Mouse (Mus musculus) forebrain, embryonic 12.5 days (tissue): ENCODE measurements at regions not wholly inside any gene's neighbourhood (a gene's known extent, or its start where the extent isn't known, plus 50 kb on each side); places are given as distances from the start of the nearest gene placed in this dataset.

Experiments used
- ATAC-seq: fragments of 200-750 bp; cut with Nextera tagmentation; 2 replicates; pipeline ENCODE4 v1.8.0; 2017; ENCODE audit warnings: moderate TSS enrichment; ENCODE audit not compliant: low FRiP score
- H3K27ac ChIP-seq: fragments of 300-500 bp; sonication (generic); 2 replicates; pipeline ENCODE4 v1.5.1; 2016; ENCODE audit warnings: mild to moderate bottlenecking
- H3K27me3 ChIP-seq: fragments of 300-500 bp; sonication (generic); 2 replicates; pipeline ENCODE4 v1.6.1; 2016; ENCODE audit warnings: mild to moderate bottlenecking
- H3K36me3 ChIP-seq: fragments of 300-500 bp; sonication (generic); replicated peaks from 2 replicates; pipeline ENCODE4 v1.6.1; 2016; ENCODE audit warnings: mild to moderate bottlenecking
- H3K4me1 ChIP-seq: fragments of 300-500 bp; sonication (generic); 2 replicates; pipeline ENCODE4 v1.6.1; 2016
- H3K4me2 ChIP-seq: fragments of 300-500 bp; sonication (generic); 2 replicates; pipeline ENCODE4 v1.6.1; 2016; ENCODE audit warnings: mild to moderate bottlenecking, moderate library complexity
- H3K4me3 ChIP-seq: fragments of 300-500 bp; sonication (generic); replicated peaks from 2 replicates; pipeline ENCODE4 v1.5.1; 2016; ENCODE audit warnings: mild to moderate bottlenecking
- H3K9ac ChIP-seq: fragments of 300-500 bp; sonication (generic); 2 replicates; pipeline ENCODE4 v1.6.1; 2016; ENCODE audit warnings: mild to moderate bottlenecking
- H3K9me3 ChIP-seq: fragments of 300-500 bp; sonication (generic); 2 replicates; pipeline ENCODE4 v1.6.1; 2016
- WGBS: fragments of 180-500 bp; shearing (Covaris S2); methylation state at CpG from one replicate; pipeline ENCODE4 v1.1.7; 2016; 5-methylcytosine and 5-hydroxymethylcytosine counted together

GRCm38 (mm10) chr7:136531301-136531700, 363.1 kb upstream of the Mgmt start:
- no peak for ATAC-seq
- H3K27ac ChIP-seq, result no peak overlapping the region
- no peak overlapping the region for H3K4me3 ChIP-seq
- no peak overlapping the region for H3K4me2 ChIP-seq
- H3K9ac ChIP-seq, result no peak overlapping the region
- no peaks in the 10 kb centered on the region for H3K4me1 ChIP-seq
- no peaks in the 10 kb centered on the region for H3K9me3 ChIP-seq
- 38% methylated on average over 7 of the region's 7 CpGs for WGBS
- peaks cover 19% of the 10 kb centered on the region for H3K27me3 ChIP-seq
- H3K36me3 ChIP-seq, result no peaks in the 10 kb centered on the region

DNA sequence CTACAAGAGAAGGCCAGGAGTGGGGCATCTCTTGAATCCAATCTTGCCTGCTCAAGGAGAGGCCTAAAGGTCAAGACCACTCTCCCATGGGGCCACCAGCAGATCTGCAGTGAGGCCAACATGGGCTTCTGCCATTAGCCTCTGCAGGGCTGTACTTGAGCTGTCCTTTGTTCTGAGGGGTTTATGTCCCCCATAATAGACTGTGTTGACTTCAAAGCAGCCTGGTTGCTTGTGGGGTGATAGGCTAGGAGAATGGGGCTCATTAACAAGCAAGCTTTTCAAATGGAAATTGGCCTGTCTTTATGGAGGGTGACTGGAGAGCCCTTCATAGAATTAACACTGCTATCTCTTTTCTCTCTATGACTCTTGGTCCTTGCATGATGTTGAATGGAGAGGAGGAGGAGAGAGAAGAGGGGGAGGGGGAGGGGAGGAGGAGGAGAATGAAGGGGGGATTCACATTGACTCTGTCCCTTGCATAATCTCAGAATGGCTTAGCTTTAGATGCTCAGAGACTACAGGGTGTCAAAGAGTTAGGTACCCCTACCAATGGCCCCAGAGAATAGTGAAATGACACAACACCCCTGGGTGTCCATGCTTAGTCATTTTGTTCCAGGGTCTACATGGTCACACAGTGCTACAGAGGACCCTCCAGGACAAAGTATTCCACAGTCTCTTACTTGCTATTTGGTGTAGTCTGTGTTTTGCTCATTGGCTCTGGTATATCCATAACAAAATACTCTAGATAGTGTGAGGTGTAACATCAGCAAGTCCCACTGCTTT, 352.3 kb upstream of the Mgmt start:
- Histone ChIP-seq H3K4me3 (no peak overlapping the region), H3K36me3 (no peaks in the 10 kb centered on the region), H3K4me1 (peaks cover 19% of the 10 kb centered on the region), H3K27ac (no peak overlapping the region), H3K9me3 (no peaks in the 10 kb centered on the region), H3K27me3 (peaks cover 35% of the 10 kb centered on the region), H3K9ac (no peak overlapping the region), H3K4me2 (no peak overlapping the region)
- ATAC-seq, result peak; percentile 82

GRCm38 (mm10) chr7:136542896-136543295, 351.5 kb upstream of the Mgmt start:
- H3K4me2 ChIP-seq, result no peak overlapping the region
- no peaks in the 10 kb centered on the region for H3K36me3 ChIP-seq
- 67% methylated on average over 7 of the region's 7 CpGs for WGBS
- peaks cover 19% of the 10 kb centered on the region for H3K4me1 ChIP-seq
- no peak for ATAC-seq
- no peak overlapping the region for H3K27ac ChIP-seq
- no peak overlapping the region for H3K9ac ChIP-seq
- no peak overlapping the region for H3K4me3 ChIP-seq
- H3K27me3 ChIP-seq, result peaks cover 37% of the 10 kb centered on the region
- H3K9me3 ChIP-seq, result no peaks in the 10 kb centered on the region

GRCm38 (mm10) chr7:136547837-136548236, 346.6 kb upstream of the Mgmt start:
- Histone ChIP-seq H3K4me2 (no peak overlapping the region), H3K9ac (no peak overlapping the region), H3K27me3 (peaks cover 34% of the 10 kb centered on the region), H3K27ac (no peak overlapping the region), H3K4me3 (no peak overlapping the region), H3K36me3 (no peaks in the 10 kb centered on the region), H3K9me3 (no peaks in the 10 kb centered on the region), H3K4me1 (peaks cover 4% of the 10 kb centered on the region; the same call in 1 of the 2 replicates)
- 67% methylated on average over 3 of the region's 3 CpGs for WGBS
- no peak for ATAC-seq

- Histone ChIP-seq H3K36me3 (no peaks in the 10 kb centered on the region), H3K27me3 (peaks cover 26% of the 10 kb centered on the region; the same call in 1 of the 2 replicates), H3K4me3 (no peak overlapping the region), H3K4me2 (no peak overlapping the region), H3K4me1 (peaks cover 8% of the 10 kb centered on the region; the same call in 1 of the 2 replicates), H3K27ac (no peak overlapping the region), H3K9ac (no peak overlapping the region), H3K9me3 (no peaks in the 10 kb centered on the region)
- no peak for ATAC-seq
- WGBS, result 57% methylated on average over 4 of the region's 4 CpGs
Observed at GRCm38 (mm10) chr7:136556436-136556835, 338.0 kb upstream of the Mgmt start.

DNA sequence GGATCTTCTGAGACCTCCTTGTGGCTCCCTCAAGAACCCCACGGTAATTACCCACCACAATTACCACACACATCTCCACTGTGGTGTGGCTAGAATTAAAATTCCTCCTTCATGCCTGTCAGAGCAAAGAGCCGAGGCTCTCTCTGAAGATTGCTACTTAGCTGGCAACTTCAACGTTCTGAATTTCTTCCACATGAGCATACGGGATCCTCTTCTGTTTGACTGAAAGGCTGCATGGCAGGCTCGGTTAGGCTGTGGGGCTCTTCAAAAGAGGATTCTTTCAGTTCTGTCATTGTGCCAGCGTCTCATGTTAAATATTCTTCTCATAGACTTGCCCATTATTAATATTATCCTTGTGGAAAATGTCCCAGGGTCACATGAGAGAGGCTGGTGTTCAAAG, 334.9 kb upstream of the Mgmt start:
- WGBS, result 77% methylated on average over 6 of the region's 6 CpGs
- Histone ChIP-seq H3K27ac (no peak overlapping the region), H3K27me3 (peaks cover 26% of the 10 kb centered on the region; the same call in 1 of the 2 replicates), H3K9me3 (no peaks in the 10 kb centered on the region), H3K9ac (no peak overlapping the region), H3K36me3 (no peaks in the 10 kb centered on the region), H3K4me2 (no peak overlapping the region), H3K4me1 (peaks cover under 1% of the 10 kb centered on the region; the same call in 1 of the 2 replicates), H3K4me3 (no peak overlapping the region)
- ATAC-seq, result no peak

- H3K27ac ChIP-seq, result no peak overlapping the region
- H3K27me3 ChIP-seq, result peaks cover 21% of the 10 kb centered on the region
- H3K4me2 ChIP-seq, result no peak overlapping the region
- H3K36me3 ChIP-seq, result no peaks in the 10 kb centered on the region
- no peak overlapping the region for H3K9ac ChIP-seq
- H3K9me3 ChIP-seq, result no peaks in the 10 kb centered on the region
- H3K4me1 ChIP-seq, result 0 out of 2 replicates have a peak, but pooled peaks cover 4% of the 10 kb centered on the region
- no peak overlapping the region for H3K4me3 ChIP-seq
- no peak for ATAC-seq
- WGBS, result 33% methylated on average over 7 of the region's 7 CpGs
Observed at GRCm38 (mm10) chr7:136570911-136571310, 323.5 kb upstream of the Mgmt start.

- Histone ChIP-seq H3K9me3 (0 out of 2 replicates have a peak, but pooled peaks cover 2% of the 10 kb centered on the region), H3K9ac (no peak overlapping the region), H3K27ac (no peak overlapping the region), H3K4me1 (peaks cover 5% of the 10 kb centered on the region), H3K27me3 (peaks cover 55% of the 10 kb centered on the region), H3K4me3 (no peak overlapping the region), H3K36me3 (no peaks in the 10 kb centered on the region), H3K4me2 (no peak overlapping the region)
- 46% methylated on average over 12 of the region's 12 CpGs for WGBS
- no peak for ATAC-seq
Observed at GRCm38 (mm10) chr7:136581896-136582295, 312.5 kb upstream of the Mgmt start.

- H3K36me3 ChIP-seq, result no peaks in the 10 kb centered on the region
- H3K27me3 ChIP-seq, result peaks cover 58% of the 10 kb centered on the region
- peaks cover 5% of the 10 kb centered on the region for H3K4me1 ChIP-seq
- H3K9me3 ChIP-seq, result no peaks in the 10 kb centered on the region
- no peak overlapping the region for H3K4me2 ChIP-seq
- H3K4me3 ChIP-seq, result no peak overlapping the region
- no peak overlapping the region for H3K27ac ChIP-seq
- no peak overlapping the region for H3K9ac ChIP-seq
- WGBS, result 73% methylated on average over 17 of the region's 17 CpGs
- ATAC-seq, result no peak
Observed at GRCm38 (mm10) chr7:136584361-136584760, 310.1 kb upstream of the Mgmt start.

DNA sequence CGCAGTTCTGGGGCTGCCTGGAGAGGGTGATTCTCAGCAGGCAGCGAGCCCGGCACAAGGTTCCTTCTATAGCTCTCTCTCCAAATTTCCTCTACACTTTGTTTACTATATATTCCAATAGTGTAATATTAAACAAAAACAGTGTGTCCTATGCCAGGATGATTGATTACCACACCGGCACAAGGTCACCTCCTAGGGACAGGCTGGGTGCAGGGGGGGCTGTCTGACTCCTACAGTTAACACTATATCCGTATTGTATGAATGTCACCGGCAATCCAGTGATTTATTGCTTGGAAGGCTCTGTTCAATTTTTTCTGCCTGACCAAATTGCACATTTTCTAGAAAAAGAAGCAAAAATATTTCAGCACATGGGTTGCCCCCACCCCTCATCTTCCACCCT, 305.9 kb upstream of the Mgmt start:
- H3K4me3 ChIP-seq, result no peak overlapping the region
- H3K27ac ChIP-seq, result no peak overlapping the region
- no peak for ATAC-seq
- H3K4me1 ChIP-seq, result no peaks in the 10 kb centered on the region
- H3K9me3 ChIP-seq, result no peaks in the 10 kb centered on the region
- no peaks in the 10 kb centered on the region for H3K36me3 ChIP-seq
- H3K9ac ChIP-seq, result no peak overlapping the region
- H3K4me2 ChIP-seq, result no peak overlapping the region
- WGBS, result 90% methylated on average over 6 of the region's 6 CpGs
- peaks cover 24% of the 10 kb centered on the region for H3K27me3 ChIP-seq

DNA sequence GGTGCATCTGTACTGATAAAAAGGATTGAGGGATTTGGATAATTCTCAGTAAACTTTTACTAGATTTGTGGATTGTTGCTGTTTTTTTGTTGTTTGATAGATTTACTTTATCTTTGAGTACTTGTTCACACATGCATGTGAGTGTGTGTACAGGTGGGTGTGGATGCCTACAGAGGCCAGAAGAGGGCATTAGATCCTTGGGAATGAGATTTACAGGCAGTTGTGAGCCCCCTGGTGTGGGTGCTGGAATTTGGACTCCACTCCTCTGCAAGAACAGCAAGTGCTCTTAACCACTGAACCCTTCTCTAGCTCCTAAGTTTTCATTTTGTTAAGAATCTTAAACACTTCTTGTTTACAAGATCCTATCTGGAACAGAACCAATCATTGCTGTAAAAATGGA, 303.5 kb upstream of the Mgmt start:
- Histone ChIP-seq H3K9me3 (no peaks in the 10 kb centered on the region), H3K4me2 (no peak overlapping the region), H3K4me1 (no peaks in the 10 kb centered on the region), H3K27ac (no peak overlapping the region), H3K36me3 (no peaks in the 10 kb centered on the region), H3K4me3 (no peak overlapping the region), H3K9ac (no peak overlapping the region), H3K27me3 (peaks cover 7% of the 10 kb centered on the region; the same call in 1 of the 2 replicates)
- no peak for ATAC-seq

- no peak for ATAC-seq
- WGBS, result 72% methylated on average over 7 of the region's 7 CpGs
- no peaks in the 10 kb centered on the region for H3K27me3 ChIP-seq
- no peak overlapping the region for H3K4me3 ChIP-seq
- no peak overlapping the region for H3K27ac ChIP-seq
- no peaks in the 10 kb centered on the region for H3K36me3 ChIP-seq
- peaks cover 3% of the 10 kb centered on the region; the same call in 1 of the 2 replicates for H3K4me1 ChIP-seq
- H3K9ac ChIP-seq, result no peak overlapping the region
- no peaks in the 10 kb centered on the region for H3K9me3 ChIP-seq
- H3K4me2 ChIP-seq, result no peak overlapping the region
Observed at GRCm38 (mm10) chr7:136607278-136608120, 286.9 kb upstream of the Mgmt start.
